Mouse (Mus musculus) liver, postnatal 0 days (tissue): ENCODE measurements around the gene Pagr1b. TPM values are rescaled to one million over a fixed set of nuclear protein-coding genes. Genes with fewer than 3 reads are reported as not detected.

Experiments used
- ATAC-seq: fragments of 200-750 bp; cut with Nextera tagmentation; 2 replicates; pipeline ENCODE4 v1.8.0; 2017; ENCODE audit warnings: mild to moderate bottlenecking, moderate library complexity
- DNase-seq: peaks from one replicate; pipeline ENCODE4 v3.0.0-alpha.2; 2016
- H3K27ac ChIP-seq: fragments of 300-500 bp; sonication (generic); 2 replicates; pipeline ENCODE4 v1.5.1; 2014; ENCODE audit warnings: antibody characterized with exemption, moderate library complexity, mild to moderate bottlenecking, low read depth
- H3K27me3 ChIP-seq: fragments of 300-500 bp; sonication (generic); 2 replicates; pipeline ENCODE4 v1.6.1; 2014; ENCODE audit warnings: low read length, control low read depth, mixed read lengths; ENCODE audit not compliant: insufficient read depth
- H3K36me3 ChIP-seq: fragments of 300-500 bp; sonication (generic); replicated peaks from 2 replicates; pipeline ENCODE4 v1.6.1; 2014; ENCODE audit warnings: mild to moderate bottlenecking, control low read depth, low read length, moderate library complexity, mixed read lengths; ENCODE audit not compliant: insufficient read depth
- H3K4me1 ChIP-seq: fragments of 300-500 bp; sonication (generic); 2 replicates; pipeline ENCODE4 v1.6.1; 2014; ENCODE audit warnings: antibody characterized with exemption, mild to moderate bottlenecking, control low read depth; ENCODE audit not compliant: insufficient read depth
- H3K4me2 ChIP-seq: fragments of 300-500 bp; sonication (generic); 2 replicates; pipeline ENCODE4 v1.6.1; 2014; ENCODE audit warnings: low read depth, mild to moderate bottlenecking, low read length, moderate library complexity, mixed read lengths
- H3K4me3 ChIP-seq: fragments of 300-500 bp; sonication (generic); 2 replicates; pipeline ENCODE4 v1.5.1; 2014; ENCODE audit warnings: low read depth, low read length
- H3K9ac ChIP-seq: fragments of 300-500 bp; sonication (generic); replicated peaks from 2 replicates; pipeline ENCODE4 v1.6.1; 2014; ENCODE audit warnings: mild to moderate bottlenecking, moderate library complexity
- H3K9me3 ChIP-seq: fragments of 300-500 bp; sonication (generic); 2 replicates; pipeline ENCODE4 v1.6.1; 2016; ENCODE audit warnings: mild to moderate bottlenecking, control low read depth, low read length, mixed read lengths
- CTCF ChIP-seq: sonication (generic); IDR thresholded peaks from 2 replicates; pipeline ENCODE4 v1.5.1; 2016; ENCODE audit warnings: antibody characterized with exemption, low read depth
- EP300 ChIP-seq: IDR thresholded peaks from 2 replicates; pipeline ENCODE4 v1.6.1; 2016; ENCODE audit warnings: antibody characterized with exemption, low read depth, mild to moderate bottlenecking
- WGBS: fragments of 180-500 bp; shearing (Covaris S2); extraction: QIAGEN DNeasy Blood & Tissue Kit; methylation state at CpG from one replicate; pipeline ENCODE4 v1.1.7; 2014; ENCODE audit not compliant: insufficient replicate concordance; 5-methylcytosine and 5-hydroxymethylcytosine counted together
- polyA plus RNA-seq: library from polyadenylated mRNA; unstranded; fragments of >200 nt; fragmentation: Nextera tagmentation; extraction: Ambion mirVana; gene quantifications from 2 replicates; pipeline ENCODE4 v1.2.1, GENCODE M21; 2015

The Pagr1b gene
- polyA plus RNA-seq, 1 experiment from 2014 or later = 0.26 TPM

DNA sequence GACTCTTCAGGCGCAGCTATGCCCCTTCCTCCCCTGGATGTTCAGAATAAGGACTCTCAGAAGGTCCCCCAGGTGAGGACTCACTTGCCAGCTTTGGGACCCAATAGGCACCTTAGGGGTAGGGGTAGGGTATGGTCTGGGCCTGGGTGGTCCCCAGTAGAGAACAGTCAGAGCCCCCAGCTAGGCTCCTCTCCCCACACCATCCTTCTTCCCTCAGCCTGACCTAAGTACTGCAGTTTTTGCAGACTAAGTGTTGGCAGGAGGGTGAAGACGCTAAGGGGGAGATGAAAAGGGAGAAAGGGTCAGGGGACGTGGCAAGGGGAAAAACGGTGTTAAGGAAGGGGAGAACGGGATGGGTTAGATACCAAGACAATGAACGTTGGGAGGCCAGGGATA, 1.7 kb upstream of the Pagr1b start:
- no peak for ATAC-seq
- Histone ChIP-seq H3K4me1 (peaks cover 55% of the 10 kb centered on the region), H3K9ac (no peak overlapping the region)

DNA sequence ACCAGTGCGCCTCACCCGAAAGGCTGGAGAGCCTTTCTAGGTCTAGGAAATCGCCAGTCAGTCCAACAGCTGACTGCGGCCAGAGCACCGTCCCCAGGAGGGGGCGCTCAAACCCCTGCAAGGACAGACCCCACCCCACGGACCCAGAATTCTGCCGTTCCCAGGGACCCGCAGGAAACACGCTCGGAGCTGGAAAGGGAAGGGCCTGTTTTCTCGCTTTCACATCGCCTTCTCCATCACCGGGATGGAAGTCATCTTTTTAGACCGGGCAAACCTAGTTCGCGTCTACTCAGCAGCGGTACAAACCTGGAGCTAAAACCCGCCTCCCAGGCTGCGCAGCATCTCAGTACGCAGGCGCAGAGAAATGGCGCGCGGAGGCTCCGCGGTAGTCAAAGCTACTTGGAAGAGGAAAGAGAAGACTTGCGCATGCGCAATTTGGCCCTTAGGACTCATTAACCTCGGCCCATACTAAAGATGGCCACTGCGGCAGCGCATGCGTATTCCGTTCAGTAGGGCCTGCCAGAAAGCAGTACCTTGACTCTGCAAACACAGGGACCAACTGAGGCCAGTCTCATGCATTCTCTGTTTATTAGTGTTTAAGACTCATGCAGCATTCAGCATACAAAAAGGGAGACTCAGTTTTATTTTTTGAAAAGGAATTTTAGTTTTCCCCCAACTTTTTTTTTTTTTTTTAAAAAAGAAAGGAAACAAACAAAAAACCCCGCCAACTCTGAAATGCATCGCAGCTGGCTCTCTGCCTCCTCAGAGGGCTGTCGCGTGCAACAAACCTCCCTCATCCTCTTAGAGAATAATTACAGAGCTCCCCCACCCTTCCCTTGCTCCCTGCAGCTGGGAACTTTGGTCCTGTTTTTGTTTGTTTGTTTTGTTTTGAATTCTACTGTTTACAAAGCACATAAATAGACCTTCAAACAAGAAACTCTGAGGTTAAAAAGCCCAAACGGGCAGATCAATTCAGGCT, 976 bp upstream of the Pagr1b start, which contains the start of gene Pagr1a:
Gene Pagr1a, minus strand, starts transcription at position 382 of the 979 bp plus-strand sequence.
- peak; percentile 90 for ATAC-seq
- Histone ChIP-seq H3K4me2 (peak within 1 kb of the TSS; percentile 83), H3K36me3 (peaks cover 9% of the 10 kb centered on the region), H3K4me3 (peak within 1 kb of the TSS; percentile 73), H3K27ac (peak within 1 kb of the TSS; percentile 87), H3K9me3 (no peaks in the 10 kb centered on the region), H3K27me3 (no peaks in the 10 kb centered on the region), H3K9ac (peak within 1 kb of the TSS; percentile 72), H3K4me1 (peaks cover 49% of the 10 kb centered on the region)
- 4% methylated on average over 39 of the region's 39 CpGs for WGBS
- DNase-seq = peak; percentile 97
- TF ChIP-seq EP300 (peak; percentile 25; the same call in 1 of the 2 replicates), CTCF (peak; percentile 95)

More for the DNA sequence above, 1.7 kb upstream of the Pagr1b start:
- no peak overlapping the region for H3K4me2 ChIP-seq
- no peak for TF ChIP-seq EP300
- no peak for TF ChIP-seq CTCF
- no peak overlapping the region for H3K4me3 ChIP-seq
- DNase-seq = no peak
- 48% methylated on average over 6 of the region's 6 CpGs for WGBS
- H3K27me3 ChIP-seq = no peaks in the 10 kb centered on the region
- no peak overlapping the region for H3K27ac ChIP-seq
- H3K36me3 ChIP-seq = peaks cover 14% of the 10 kb centered on the region
- H3K9me3 ChIP-seq = no peaks in the 10 kb centered on the region

DNA sequence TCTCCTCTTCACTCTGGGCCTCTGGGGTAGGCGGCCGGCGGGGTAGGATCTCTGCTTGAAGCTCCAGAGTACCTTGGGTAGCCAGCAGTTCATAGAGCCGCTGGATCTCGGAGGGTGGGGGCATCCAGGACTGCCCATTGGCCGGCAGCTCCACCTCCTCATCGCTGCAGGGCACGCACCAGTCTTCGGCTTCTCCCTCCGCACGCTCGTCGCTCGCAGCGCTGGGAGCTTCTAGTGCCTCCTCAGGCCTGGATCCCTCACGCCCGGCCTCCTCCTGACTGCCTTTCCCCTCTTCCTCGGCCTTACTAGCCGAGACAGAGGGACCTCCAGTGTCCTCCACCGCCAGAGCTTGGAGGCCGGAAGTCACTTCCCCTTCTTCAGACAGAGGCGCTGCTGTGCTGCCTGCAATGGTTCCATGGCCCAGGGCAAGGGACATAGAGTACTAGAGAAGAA, 228 bp upstream of the Pagr1b start:
- H3K4me2 ChIP-seq = peak overlapping the region; percentile 83
- no peaks in the 10 kb centered on the region for H3K9me3 ChIP-seq
- H3K4me3 ChIP-seq = peak overlapping the region; percentile 73
- DNase-seq = peak; percentile 69
- peaks cover 42% of the 10 kb centered on the region for H3K4me1 ChIP-seq
- TF ChIP-seq EP300 = no peak
- TF ChIP-seq CTCF = no peak
- ATAC-seq = peak; percentile 42
- peak overlapping the region; percentile 72 for H3K9ac ChIP-seq
- no peaks in the 10 kb centered on the region for H3K27me3 ChIP-seq
- under 1% methylated on average over 22 of the region's 22 CpGs for WGBS
- peak overlapping the region; percentile 87 for H3K27ac ChIP-seq
- peaks cover 8% of the 10 kb centered on the region; the same call in 1 of the 2 replicates for H3K36me3 ChIP-seq

DNA sequence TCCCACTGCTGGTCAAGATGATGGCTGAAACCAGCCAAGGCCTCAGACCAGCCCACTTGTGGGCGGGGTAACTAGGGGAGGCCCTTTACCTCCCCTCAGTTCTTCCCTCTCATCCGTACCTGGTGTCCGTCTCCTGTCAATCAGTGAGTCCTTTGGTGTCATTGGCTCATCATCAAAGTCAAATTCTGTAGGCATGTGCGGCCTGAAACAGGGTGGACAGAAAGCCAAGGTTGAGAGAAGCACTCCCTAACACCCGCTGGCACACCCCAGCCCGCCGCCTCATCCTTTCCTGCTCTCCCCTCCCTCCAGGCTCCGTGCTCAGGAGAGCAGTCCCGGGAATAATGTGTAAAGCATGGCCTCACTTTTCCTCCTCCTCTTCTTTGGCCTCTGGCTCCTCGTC, 203 bp downstream of the Pagr1b start:
- Histone ChIP-seq H3K27me3 (no peaks in the 10 kb centered on the region), H3K36me3 (peaks cover 8% of the 10 kb centered on the region; the same call in 1 of the 2 replicates), H3K4me3 (peak overlapping the region; percentile 73), H3K4me2 (peak overlapping the region; percentile 83), H3K9me3 (no peaks in the 10 kb centered on the region), H3K4me1 (peaks cover 38% of the 10 kb centered on the region), H3K27ac (peak overlapping the region; percentile 87), H3K9ac (peak overlapping the region; percentile 72)
- ATAC-seq = peak; percentile 27
- TF ChIP-seq CTCF (no peak), EP300 (no peak)
- 6% methylated on average over 10 of the region's 10 CpGs for WGBS
- DNase-seq = peak; percentile 70

DNA sequence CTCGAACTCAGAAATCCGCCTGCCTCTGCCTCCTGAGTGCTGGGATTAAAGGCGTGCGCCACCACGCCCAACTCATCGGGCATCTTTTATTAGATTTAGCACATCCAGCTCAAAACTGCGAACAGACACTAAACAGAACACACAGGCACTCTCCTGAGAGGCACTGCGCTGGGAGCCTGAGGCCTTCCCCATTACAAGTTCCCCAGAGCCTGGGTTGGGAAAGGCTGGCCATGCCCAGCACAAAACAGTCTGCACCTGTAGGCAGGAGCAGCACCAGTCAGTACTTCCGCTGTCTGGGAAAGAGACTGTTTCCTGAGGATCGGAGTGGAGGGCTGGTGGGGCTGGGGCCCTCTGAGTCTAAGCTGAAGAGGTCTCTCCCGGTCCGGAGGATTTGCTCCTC, 1.3 kb downstream of the Pagr1b start:
- no peak overlapping the region; the same call in 1 of the 2 replicates for H3K9ac ChIP-seq
- DNase-seq (no peak), ATAC-seq (no peak)
- peaks cover 35% of the 10 kb centered on the region for H3K4me1 ChIP-seq
- H3K27ac ChIP-seq = 0 out of 2 replicates have a peak overlapping the region, but pooled peaks have one; percentile 3
- no peaks in the 10 kb centered on the region for H3K27me3 ChIP-seq
- H3K4me3 ChIP-seq = no peak overlapping the region
- 91% methylated on average over 12 of the region's 12 CpGs for WGBS
- H3K4me2 ChIP-seq = peak overlapping the region; percentile 84; the same call in 1 of the 2 replicates
- TF ChIP-seq EP300 = no peak
- no peak for TF ChIP-seq CTCF
- peaks cover 8% of the 10 kb centered on the region; the same call in 1 of the 2 replicates for H3K36me3 ChIP-seq
- H3K9me3 ChIP-seq = no peaks in the 10 kb centered on the region

DNA sequence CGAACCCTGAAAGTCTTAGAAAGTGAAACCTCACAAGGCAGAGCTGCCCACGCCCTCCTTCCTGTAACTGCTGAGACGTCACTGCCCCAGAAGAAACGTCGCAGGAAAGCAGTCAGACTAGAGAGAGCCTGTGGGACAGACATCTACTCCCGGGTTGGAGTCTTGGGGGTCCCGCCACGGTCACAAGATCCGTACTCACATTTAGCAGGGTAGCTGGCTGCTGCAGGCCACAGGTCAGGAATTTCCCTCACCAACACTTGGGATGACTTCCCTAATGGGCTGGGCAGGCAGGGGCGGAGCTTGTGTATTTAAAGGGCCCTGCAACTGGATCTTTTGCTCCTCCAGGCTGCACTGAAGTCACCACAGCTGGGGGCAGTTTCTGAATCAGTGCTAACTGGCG, 2.0 kb downstream of the Pagr1b start, which contains the start of gene Mvp:
Gene Mvp, minus strand, starts transcription at position 302 of the 400 bp plus-strand sequence.
- no peak for ATAC-seq
- TF ChIP-seq EP300 (no peak), CTCF (no peak)
- 17% methylated on average over 11 of the region's 11 CpGs for WGBS
- H3K4me1 ChIP-seq = peaks cover 39% of the 10 kb centered on the region
- no peaks in the 10 kb centered on the region for H3K27me3 ChIP-seq
- peak within 1 kb of the TSS; percentile 84 for H3K4me2 ChIP-seq
- peak within 1 kb of the TSS; percentile 73 for H3K9ac ChIP-seq
- no peaks in the 10 kb centered on the region for H3K9me3 ChIP-seq
- peak; percentile 72 for DNase-seq
- peaks cover 8% of the 10 kb centered on the region; the same call in 1 of the 2 replicates for H3K36me3 ChIP-seq
- peak within 1 kb of the TSS; percentile 87 for H3K27ac ChIP-seq
- H3K4me3 ChIP-seq = peak within 1 kb of the TSS; percentile 70
